Mouse (Mus musculus) cerebellum, adult 2 months (tissue): Measurements from ENCODE around the gene Usp48. TPM values are rescaled to one million over a fixed set of nuclear protein-coding genes. Genes with fewer than 3 reads are reported as not detected.
"Not testable (repeated sequence)": the region's sequence is repeated elsewhere in the genome, so short reads cannot be mapped to it uniquely, and the experiment has no call there.

Experiments
- DNase-seq, 2 experiments: peaks; one replicate each; pipeline ENCODE4 v3.0.0; 2021
- H3K27ac ChIP-seq: fragments of 200-500 bp; 2 replicates; pipeline ENCODE4 v1.5.1; 2012; ENCODE audit warnings: low read length, control low read depth, inconsistent platforms; ENCODE audit not compliant: insufficient read depth
- H3K27me3 ChIP-seq: fragments of 200-500 bp; 2 replicates; pipeline ENCODE4 v1.6.1; 2012; ENCODE audit warnings: inconsistent platforms, mild to moderate bottlenecking, low read length, moderate library complexity; ENCODE audit not compliant: control insufficient read depth, insufficient read depth
- H3K4me1 ChIP-seq: fragments of 200-500 bp; 2 replicates; pipeline ENCODE4 v1.6.1; 2011; ENCODE audit warnings: low read length; ENCODE audit not compliant: control insufficient read depth, insufficient read depth
- H3K4me3 ChIP-seq: fragments of 200-500 bp; replicated peaks from 2 replicates; pipeline ENCODE3; 2011; ENCODE audit warnings: mild to moderate bottlenecking, low read depth, low read length, control low read depth; ENCODE audit not compliant: insufficient read depth
- CTCF ChIP-seq: fragments of 200-500 bp; IDR thresholded peaks from 2 replicates; pipeline ENCODE4 v1.5.1; 2011; ENCODE audit warnings: low read depth, mild to moderate bottlenecking, control low read depth, low read length, moderate library complexity, borderline replicate concordance; ENCODE audit not compliant: insufficient read depth
- POLR2A ChIP-seq: fragments of 200-500 bp; IDR thresholded peaks from 2 replicates; pipeline ENCODE4 v1.6.1; 2011; ENCODE audit warnings: low read length, control low read depth, borderline replicate concordance; ENCODE audit not compliant: insufficient read depth
- WGBS: fragments of 180-500 bp; shearing (Covaris S2); methylation state at CpG from one replicate; pipeline ENCODE4 v1.1.7; 2018; 5-methylcytosine and 5-hydroxymethylcytosine counted together
- polyA plus RNA-seq: library from polyadenylated mRNA; depleted of rRNA; stranded (reverse); fragments of >200 nt; gene quantifications from 2 replicates; pipeline ENCODE4 v1.2.3, GENCODE M21; 2012

The Usp48 gene
- polyA plus RNA-seq, 1 experiment, result 169 TPM

DNA sequence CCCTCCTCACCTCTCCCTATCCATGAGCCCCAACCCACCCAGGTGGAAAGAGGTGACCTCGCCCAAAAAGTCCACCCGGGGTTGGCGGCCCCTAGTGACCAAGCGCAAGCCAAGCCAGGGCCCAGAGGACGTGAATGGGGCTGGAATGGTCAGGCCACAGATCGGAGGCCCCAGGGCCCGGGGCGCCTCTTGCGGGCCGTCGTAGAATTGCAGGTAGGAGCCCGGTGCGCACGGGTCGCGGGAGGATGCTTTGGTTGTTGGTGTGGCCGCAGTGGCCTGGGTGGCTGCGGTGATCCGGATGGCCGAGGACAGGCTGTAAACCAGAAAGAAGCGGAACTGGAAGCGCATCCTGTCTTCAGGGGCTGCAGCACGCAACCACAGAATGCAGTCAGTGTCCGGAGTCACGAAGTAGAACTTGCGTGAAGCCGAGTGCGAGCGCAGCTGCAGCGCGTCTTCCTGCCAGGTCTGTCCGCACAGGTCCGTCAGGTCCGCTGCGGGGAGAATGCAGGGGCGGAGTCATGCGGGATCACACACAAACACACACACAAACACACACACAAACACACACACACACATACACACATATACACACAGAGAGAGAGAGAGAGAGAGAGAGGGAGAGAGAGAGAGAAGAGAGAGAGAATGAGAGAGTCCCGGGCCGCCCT is 15.2 kb upstream of the Usp48 start:
- DNase-seq, result peak; percentile 80 to 86
- Histone ChIP-seq H3K4me3 (peak overlapping the region; percentile 53), H3K4me1 (no peaks in the 10 kb centered on the region), H3K27me3 (no peaks in the 10 kb centered on the region), H3K27ac (no peak overlapping the region)
- TF ChIP-seq POLR2A, result peak; percentile 18; the same call in 1 of the 2 replicates
- peak; percentile 71 for TF ChIP-seq CTCF
- 4% methylated on average over 39 of the region's 39 CpGs for WGBS

GRCm38 (mm10) chr4:137579789-137580188 is 13.8 kb upstream of the Usp48 start:
- Histone ChIP-seq H3K4me3 (no peak overlapping the region), H3K27me3 (no peaks in the 10 kb centered on the region), H3K27ac (no peak overlapping the region), H3K4me1 (no peaks in the 10 kb centered on the region)
- no peak for TF ChIP-seq POLR2A
- TF ChIP-seq CTCF, result no peak
- 82% methylated on average over 4 of the region's 4 CpGs for WGBS
- DNase-seq, result no peak

- TF ChIP-seq CTCF (no peak), POLR2A (no peak)
- WGBS, result 90% methylated on average over 2 of the region's 2 CpGs
- Histone ChIP-seq H3K4me1 (no peaks in the 10 kb centered on the region), H3K27ac (no peak overlapping the region), H3K4me3 (no peak overlapping the region), H3K27me3 (no peaks in the 10 kb centered on the region)
- no peak for DNase-seq
Observed at GRCm38 (mm10) chr4:137580299-137580698, 13.3 kb upstream of the Usp48 start.

GRCm38 (mm10) chr4:137581815-137582214 is 11.7 kb upstream of the Usp48 start:
- DNase-seq, result no peak
- TF ChIP-seq POLR2A, result no peak
- TF ChIP-seq CTCF, result no peak
- H3K4me3 ChIP-seq, result no peak overlapping the region
- H3K27ac ChIP-seq, result no peak overlapping the region
- H3K4me1 ChIP-seq, result no peaks in the 10 kb centered on the region
- 30% methylated on average over 3 of the region's 3 CpGs for WGBS
- no peaks in the 10 kb centered on the region for H3K27me3 ChIP-seq

DNA sequence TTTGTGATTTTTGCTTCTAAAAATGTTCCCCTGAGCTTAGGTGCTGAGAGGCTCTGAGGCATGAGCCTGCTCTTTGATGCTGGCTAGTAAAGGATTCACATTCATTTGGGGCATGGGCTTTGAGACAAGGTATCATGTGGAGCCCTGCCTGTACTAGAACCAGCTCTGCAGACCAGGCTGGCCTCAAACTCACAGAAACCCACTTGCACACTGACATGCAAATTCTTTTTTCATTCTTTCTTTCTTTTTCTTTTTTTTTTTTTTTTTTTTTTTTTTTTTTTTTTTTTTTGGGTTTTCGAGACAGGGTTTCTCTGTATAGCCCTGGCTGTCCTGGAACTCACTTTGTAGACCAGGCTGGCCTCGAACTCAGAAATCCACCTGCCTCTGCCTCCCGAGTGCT is 4.5 kb upstream of the Usp48 start:
- not testable (repeated sequence) for DNase-seq, H3K4me3 ChIP-seq, H3K27ac ChIP-seq, H3K27me3 ChIP-seq, H3K4me1 ChIP-seq
- 84% methylated on average over 2 of the region's 3 CpGs for WGBS

GRCm38 (mm10) chr4:137589586-137589985 is 4.0 kb upstream of the Usp48 start:
- Histone ChIP-seq H3K27me3 (no peaks in the 10 kb centered on the region), H3K27ac (no peak overlapping the region), H3K4me3 (no peak overlapping the region), H3K4me1 (no peaks in the 10 kb centered on the region)
- WGBS, result 85% methylated on average over 3 of the region's 3 CpGs
- TF ChIP-seq CTCF (no peak), POLR2A (no peak)
- no peak for DNase-seq

- Histone ChIP-seq H3K27ac (no peak overlapping the region), H3K4me1 (no peaks in the 10 kb centered on the region; the same call in 1 of the 2 replicates), H3K4me3 (no peak overlapping the region), H3K27me3 (no peaks in the 10 kb centered on the region)
- peak in 1 of 2 experiments; percentile 34 for DNase-seq
- 25% methylated on average over 4 of the region's 4 CpGs for WGBS
- TF ChIP-seq POLR2A (no peak), CTCF (no peak)
Observed at GRCm38 (mm10) chr4:137590961-137591360, 2.6 kb upstream of the Usp48 start.

- peak in 1 of 2 experiments; percentile 58 for DNase-seq
- Histone ChIP-seq H3K27me3 (no peaks in the 10 kb centered on the region), H3K27ac (peak overlapping the region; percentile 62), H3K4me1 (peaks cover 7% of the 10 kb centered on the region), H3K4me3 (peak overlapping the region; percentile 62)
- TF ChIP-seq POLR2A (0 out of 2 replicates have a peak, but pooled peaks have one; percentile 5), CTCF (no peak)
- WGBS, result 2% methylated on average over 40 of the region's 40 CpGs
Observed at GRCm38 (mm10) chr4:137594496-137595270, 1.1 kb downstream of the Usp48 start.
